Mouse (Mus musculus): ENCODE results near the gene Dapk2.

Dapk2 gene

GRCm38 (mm10) chr9:66194003-66194402 is 36.0 kb downstream of the Dapk2 start:
- DNase-seq = no peak

GRCm38 (mm10) chr9:66196561-66196960 is 38.5 kb downstream of the Dapk2 start:
- no peak for DNase-seq

GRCm38 (mm10) chr9:66198533-66198932 is 40.5 kb downstream of the Dapk2 start:
- no peak for DNase-seq

- DNase-seq = no peak
Measured at GRCm38 (mm10) chr9:66199657-66200410, 41.8 kb downstream of the Dapk2 start.

GRCm38 (mm10) chr9:66200411-66200789 is 42.4 kb downstream of the Dapk2 start:
- no peak for DNase-seq

GRCm38 (mm10) chr9:66201665-66202064 is 43.6 kb downstream of the Dapk2 start:
- DNase-seq = no peak

- no peak for DNase-seq
Measured at GRCm38 (mm10) chr9:66202463-66202862, 44.4 kb downstream of the Dapk2 start.

GRCm38 (mm10) chr9:66205702-66206101 is 47.7 kb downstream of the Dapk2 start:
- DNase-seq = no peak

- DNase-seq = no peak
Measured at GRCm38 (mm10) chr9:66206825-66207224, 48.8 kb downstream of the Dapk2 start.

GRCm38 (mm10) chr9:66211420-66211819 is 53.4 kb downstream of the Dapk2 start:
- no peak for DNase-seq

GRCm38 (mm10) chr9:66212088-66212487 is 54.1 kb downstream of the Dapk2 start:
- no peak for DNase-seq

GRCm38 (mm10) chr9:66212802-66213201 is 54.8 kb downstream of the Dapk2 start:
- no peak for DNase-seq

GRCm38 (mm10) chr9:66213386-66214032 is 55.5 kb downstream of the Dapk2 start:
- peak; percentile 61 for DNase-seq

- DNase-seq = no peak
Measured at GRCm38 (mm10) chr9:66215551-66215950, 57.5 kb downstream of the Dapk2 start.

- no peak for DNase-seq
Measured at GRCm38 (mm10) chr9:66217970-66218369, 59.9 kb downstream of the Dapk2 start.

GRCm38 (mm10) chr9:66218917-66219725 is 61.1 kb downstream of the Dapk2 start:
- DNase-seq = no peak

GRCm38 (mm10) chr9:66223872-66224271 is 65.8 kb downstream of the Dapk2 start:
- DNase-seq = no peak

- DNase-seq = no peak
Measured at GRCm38 (mm10) chr9:66225737-66226485, 67.9 kb downstream of the Dapk2 start.

- no peak for DNase-seq
Measured at GRCm38 (mm10) chr9:66228456-66229151, 70.6 kb downstream of the Dapk2 start.

GRCm38 (mm10) chr9:66231820-66232479 is 73.9 kb downstream of the Dapk2 start:
- no peak for DNase-seq

- no peak for DNase-seq
Measured at GRCm38 (mm10) chr9:66236615-66237014, 78.6 kb downstream of the Dapk2 start.

GRCm38 (mm10) chr9:66237742-66238141 is 79.7 kb downstream of the Dapk2 start:
- no peak for DNase-seq
